Mouse (Mus musculus): ENCODE measurements around the gene Cspg4. TPM values are rescaled to one million over a fixed set of nuclear protein-coding genes. Genes with fewer than 3 reads are reported as not detected.

Cspg4 gene
- total RNA-seq, 2 experiments from 2014 or later = 17.2 to 18.5 TPM

Other genes with a start within 250 kb of the Cspg4 start
- 100 to 1,000 TPM; 486 to 559 TPM for gene Lingo1, start 68.6 kb upstream of the Cspg4 start, total RNA-seq (2021)
- not detected for gene Odf3l1, start 354 bp upstream of the Cspg4 start, total RNA-seq (2021)
- gene Snx33, start 63.3 kb downstream of the Cspg4 start, total RNA-seq (2021) = 1 to 10 TPM; 6.7 to 7.6 TPM
- gene Imp3, start 72.4 kb downstream of the Cspg4 start, total RNA-seq (2021) = 10 to 100 TPM; 47.5 to 59.8 TPM
- 10 to 100 TPM; 17.6 to 17.7 TPM for gene Snupn, start 85.8 kb downstream of the Cspg4 start, total RNA-seq (2021)
- 10 to 100 TPM; 26.7 to 29.0 TPM for gene Ptpn9, start 129.9 kb downstream of the Cspg4 start, total RNA-seq (2021)
- gene Sin3a, start 207.0 kb downstream of the Cspg4 start, total RNA-seq (2021) = 10 to 100 TPM; 35.2 to 44.6 TPM

Measured in left cerebral cortex, postnatal 25 days (tissue).